Mouse (Mus musculus): Measurements from ENCODE around the gene Nedd9. TPM values are rescaled to one million over a fixed set of nuclear protein-coding genes. Genes with fewer than 3 reads are reported as not detected.

Gene Nedd9
- total and polyA plus RNA-seq, 3 experiments = 0.15 to 0.25 TPM; not detected in 1

GRCm38 (mm10) chr13:41280696-41281095, 206.5 kb downstream of the Nedd9 start:
- TF ChIP-seq EP300 (IDR thresholded peaks at IDR 0.05; ENCODE audit: low read depth in 1 of 2, low read length in 2 of 2) = no peak
- no peak for TF ChIP-seq MXI1 (IDR thresholded peaks at IDR 0.05; ENCODE audit: low read depth, low read length)
- no peak for TF ChIP-seq SMC3 (IDR thresholded peaks at IDR 0.05; ENCODE audit: low read depth, low read length)
- TF ChIP-seq MAX (IDR thresholded peaks at IDR 0.05; ENCODE audit: low read length) = no peak
- TF ChIP-seq NELFE (IDR thresholded peaks at IDR 0.05; ENCODE audit: low read depth, low read length) = no peak
- TF ChIP-seq SIN3A (IDR thresholded peaks at IDR 0.05; ENCODE audit: low read length) = no peak
- no peaks in the 10 kb centered on the region for H3K79me2 ChIP-seq (ENCODE audit: control insufficient read depth, insufficient read depth, low read length, poor library complexity)
- no peaks in the 10 kb centered on the region for H3K4me1 ChIP-seq (ENCODE audit: control insufficient read depth in 1 of 2, insufficient read depth in 2 of 2, low read length in 2 of 2)
- H3K9ac ChIP-seq (ENCODE audit: control insufficient read depth, low read depth, low read length, poor library complexity, severe bottlenecking) = no peak overlapping the region
- no peak for DNase-seq (ENCODE audit: low read depth, low spot score)
- H3K9me3 ChIP-seq (replicated peaks; ENCODE audit: insufficient read depth, low read length) = no peaks in the 10 kb centered on the region
- no peak overlapping the region for H3K4me3 ChIP-seq (ENCODE audit: control insufficient read depth in 1 of 2, insufficient read depth in 1 of 2, low read depth in 2 of 2, low read length in 2 of 2)
- no peak overlapping the region for H3K27ac ChIP-seq (ENCODE audit: control insufficient read depth, low read depth, low read length)
- no peaks in the 10 kb centered on the region for H3K36me3 ChIP-seq (ENCODE audit: control insufficient read depth in 1 of 2, insufficient read depth in 2 of 2, low read length in 2 of 2)
- H3K27me3 ChIP-seq (ENCODE audit: control insufficient read depth in 1 of 2, insufficient read depth in 2 of 2, low read length in 2 of 2) = no peaks in the 10 kb centered on the region

- TF ChIP-seq USF2 (IDR thresholded peaks at IDR 0.05; ENCODE audit: borderline replicate concordance in 1 of 2, insufficient read depth in 1 of 2, low read depth in 1 of 2, low read length in 2 of 2) = no peak
- TF ChIP-seq RAD21 (IDR thresholded peaks at IDR 0.05; ENCODE audit: low read depth, low read length) = no peak
- no peak for TF ChIP-seq ZKSCAN1 (IDR thresholded peaks at IDR 0.05; ENCODE audit: low read depth, low read length)
- TF ChIP-seq TBP (IDR thresholded peaks at IDR 0.05; ENCODE audit: low read depth, low read length) = no peak
- no peak for TF ChIP-seq POLR2AphosphoS5 (IDR thresholded peaks at IDR 0.05; ENCODE audit: borderline replicate concordance, low read depth, low read length)
- TF ChIP-seq CHD1 (IDR thresholded peaks at IDR 0.05; ENCODE audit: low read depth, low read length) = no peak
- no peak for TF ChIP-seq MYB (IDR thresholded peaks at IDR 0.05; ENCODE audit: low read depth, low read length)
- TF ChIP-seq EP300 (IDR thresholded peaks at IDR 0.05; ENCODE audit: low read depth in 1 of 2, low read length in 2 of 2) = no peak
- no peak for TF ChIP-seq MYC (IDR thresholded peaks at IDR 0.05; ENCODE audit: low read depth, low read length)
- no peak for TF ChIP-seq MAFK (IDR thresholded peaks at IDR 0.05; ENCODE audit: borderline replicate concordance, low read depth, low read length)
- TF ChIP-seq USF1 (IDR thresholded peaks at IDR 0.05; ENCODE audit: low read depth, low read length) = no peak
- no peak for TF ChIP-seq E2F4 (IDR thresholded peaks at IDR 0.05; ENCODE audit: borderline replicate concordance, low read depth, low read length)
- TF ChIP-seq UBTF (IDR thresholded peaks at IDR 0.05; ENCODE audit: borderline replicate concordance, insufficient read depth, low read depth, low read length) = no peak
- no peak for TF ChIP-seq ETS1 (IDR thresholded peaks at IDR 0.05; ENCODE audit: low read depth, low read length)
- H3K36me3 ChIP-seq (ENCODE audit: control insufficient read depth in 1 of 2, insufficient read depth in 2 of 2, low read length in 2 of 2) = no peaks in the 10 kb centered on the region; a peak in 1 of 4 replicates
- no peaks in the 10 kb centered on the region for H3K79me2 ChIP-seq (ENCODE audit: control insufficient read depth, insufficient read depth, low read length, poor library complexity)
- H3K4me3 ChIP-seq (ENCODE audit: control insufficient read depth in 1 of 2, insufficient read depth in 1 of 2, low read depth in 2 of 2, low read length in 2 of 2) = no peak within 1 kb of the TSS
- H3K9me3 ChIP-seq (replicated peaks; ENCODE audit: insufficient read depth, low read length) = no peaks in the 10 kb centered on the region
- no peak within 1 kb of the TSS for H3K9ac ChIP-seq (ENCODE audit: control insufficient read depth, low read depth, low read length, poor library complexity, severe bottlenecking)
- H3K4me1 ChIP-seq (ENCODE audit: control insufficient read depth in 1 of 2, insufficient read depth in 2 of 2, low read length in 2 of 2) = no peaks in the 10 kb centered on the region
- H3K27ac ChIP-seq (ENCODE audit: control insufficient read depth, low read depth, low read length) = no peak within 1 kb of the TSS
- no peak for DNase-seq (ENCODE audit: low read depth, low spot score)
- no peaks in the 10 kb centered on the region for H3K27me3 ChIP-seq (ENCODE audit: control insufficient read depth in 1 of 2, insufficient read depth in 2 of 2, low read length in 2 of 2)
Measured at GRCm38 (mm10) chr13:41273927-41274650, 213.1 kb downstream of the Nedd9 start, which contains the start of gene Gm17364. TSS of gene Gm17364 (minus strand) at chr13:41273977.
